Mouse (Mus musculus) right cerebral cortex, adult 2 months (tissue): ENCODE results near the gene Ccdc146.
"Not testable (repeated sequence)": the region's sequence is repeated elsewhere in the genome, so short reads cannot be mapped to it uniquely, and the experiment has no call there.

Source experiments
- DNase-seq, 2 experiments: peaks; one replicate each; pipeline ENCODE4 v3.0.0; 2021 to 2022; ENCODE audit warnings: low spot score in 2 of 2

Ccdc146 gene

GRCm38 (mm10) chr5:21331656-21332055 is 92.8 kb downstream of the Ccdc146 start:
- no peak for DNase-seq

DNA sequence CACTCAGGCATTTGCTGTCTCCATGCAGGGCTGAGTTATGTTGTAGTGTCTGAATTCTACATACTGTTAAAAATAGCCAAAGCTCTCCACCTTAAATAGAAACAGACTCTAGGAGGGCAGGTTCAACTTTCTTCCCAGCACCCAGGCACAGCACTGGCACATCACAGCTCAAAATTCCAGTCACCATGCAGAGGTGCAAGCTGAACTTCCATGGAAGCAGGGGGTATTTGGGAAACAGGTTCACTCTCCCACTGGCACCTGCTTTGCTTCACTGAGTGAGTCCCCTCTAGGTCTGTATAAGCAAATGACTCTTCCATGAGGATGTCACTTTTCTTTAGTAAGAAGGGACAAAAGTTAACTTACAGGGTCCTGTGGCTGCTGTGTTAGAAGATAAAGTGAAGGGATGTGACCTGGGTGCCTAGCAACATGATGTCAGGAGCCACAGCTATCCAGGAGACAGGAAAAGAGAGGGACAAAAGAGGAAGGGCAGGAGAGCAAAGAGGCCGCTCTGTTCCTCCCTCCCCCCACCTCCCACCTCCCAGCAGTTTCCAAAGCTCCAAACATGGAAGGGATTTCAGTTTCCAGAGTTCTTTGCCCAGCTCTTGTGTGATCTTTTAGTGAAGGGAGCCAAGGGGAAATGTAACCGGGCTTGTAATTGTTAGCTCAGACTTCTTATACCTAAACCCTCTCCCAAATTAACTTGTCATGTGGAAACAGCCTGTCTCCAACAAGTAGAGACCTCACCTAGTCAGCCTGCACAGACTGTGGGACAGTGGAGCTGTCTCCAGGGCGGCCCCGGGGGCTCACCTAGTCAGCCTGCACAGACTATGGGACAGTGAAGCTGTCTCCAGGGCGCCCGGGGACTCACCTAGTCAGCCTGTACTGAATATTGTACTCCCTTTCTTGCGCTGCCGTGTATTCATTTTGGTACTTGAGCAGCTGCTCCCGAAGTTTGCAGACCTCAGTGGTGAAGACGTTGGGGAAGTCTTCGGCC is 94.5 kb downstream of the Ccdc146 start:
- DNase-seq = peak in 1 of 2 experiments; percentile 12

DNA sequence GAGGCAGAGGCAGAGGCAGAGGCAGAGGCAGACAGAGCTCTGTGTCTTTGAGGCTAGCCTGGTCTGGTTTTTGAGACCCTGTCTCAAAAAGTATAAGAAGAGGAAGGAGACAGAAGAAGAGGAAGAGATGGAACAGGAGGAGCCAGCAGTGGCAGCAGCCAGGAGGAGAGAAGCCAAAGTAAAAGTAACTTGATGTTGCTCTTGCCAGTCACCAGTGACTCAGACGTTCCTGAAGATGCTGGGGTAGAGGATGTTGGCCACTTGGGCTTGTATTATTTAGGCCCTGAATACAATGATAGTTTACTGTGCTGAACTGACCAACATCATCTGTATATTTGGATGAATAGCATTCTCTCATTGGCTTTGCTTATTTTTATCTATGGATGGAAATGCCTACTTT is 95.9 kb downstream of the Ccdc146 start:
- no peak for DNase-seq

DNA sequence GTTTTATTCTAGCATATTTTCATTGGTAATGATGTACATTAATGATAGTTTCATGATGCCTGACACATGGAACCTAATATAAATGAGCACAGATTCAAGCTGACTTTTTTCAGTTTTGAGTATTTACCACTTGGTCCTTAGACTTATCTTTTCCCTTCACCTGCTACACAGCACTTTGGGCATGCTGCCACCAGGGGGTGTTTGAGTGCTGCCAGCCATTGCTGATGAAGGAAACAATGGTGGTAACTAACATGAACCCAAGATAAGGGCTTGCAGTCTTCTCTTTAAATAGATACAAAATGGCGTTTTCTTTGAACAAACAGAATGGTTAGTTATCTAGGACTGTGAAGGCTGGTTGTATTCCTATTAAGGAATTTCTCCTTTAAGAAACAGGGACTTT is 98.0 kb downstream of the Ccdc146 start:
- DNase-seq = peak; percentile 16 to 43

DNA sequence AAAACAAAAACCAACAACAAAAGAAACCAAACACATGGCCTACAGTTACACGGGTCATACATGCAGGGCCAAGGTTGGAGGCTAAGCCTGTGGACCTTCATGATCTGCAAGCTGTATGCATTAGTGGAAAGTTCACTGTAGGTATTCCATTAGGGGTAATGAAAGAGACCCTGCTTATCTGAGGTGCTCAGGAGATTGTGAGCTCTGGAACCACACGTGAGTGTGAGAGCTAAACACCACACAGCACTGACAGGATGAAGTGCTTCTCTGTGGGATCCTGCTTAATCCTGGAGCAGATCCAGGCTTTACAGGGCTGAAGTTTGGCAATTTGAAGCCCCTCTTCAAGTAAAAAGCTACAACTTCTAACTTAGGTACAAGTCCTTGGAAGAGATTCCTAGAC is 104.3 kb downstream of the Ccdc146 start:
- DNase-seq = no peak

DNA sequence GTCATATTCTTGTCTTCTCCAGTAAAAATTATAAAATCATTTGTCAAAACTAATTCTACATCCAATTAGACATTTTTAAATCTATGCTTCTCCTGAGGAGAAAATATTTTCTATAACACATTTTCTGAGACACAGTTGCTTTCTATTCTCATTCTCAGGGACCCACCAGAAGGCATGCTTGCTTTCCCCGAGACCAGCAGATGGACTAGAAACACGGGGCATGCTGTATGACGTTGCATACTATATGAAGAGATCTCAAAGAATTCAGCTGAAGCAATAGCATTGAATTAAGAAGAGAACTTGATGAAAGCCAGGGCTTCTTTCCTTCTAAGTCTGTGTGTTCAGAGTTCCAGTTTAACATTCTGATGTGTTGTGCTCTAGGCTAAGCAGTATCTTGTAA is 109.8 kb downstream of the Ccdc146 start:
- DNase-seq = no peak

DNA sequence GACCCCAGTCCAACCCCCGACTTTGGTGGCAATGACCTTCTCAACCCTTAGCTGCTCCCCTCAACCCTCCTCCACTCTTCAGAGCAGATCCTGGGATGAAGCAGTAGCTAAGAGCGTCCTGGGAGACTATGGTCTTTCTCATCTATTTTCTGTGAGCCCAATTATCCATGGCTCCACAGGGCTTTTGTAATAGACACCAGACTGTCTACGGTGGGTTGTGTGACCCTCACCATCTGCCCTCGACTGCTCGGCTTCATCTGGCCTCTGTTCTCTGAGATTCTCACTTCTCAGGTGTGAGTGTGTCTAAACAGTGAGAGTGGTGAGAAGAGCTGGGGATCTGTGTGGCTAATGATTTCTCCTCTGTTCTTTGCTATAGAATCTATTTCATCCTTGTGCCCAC is 117.3 kb downstream of the Ccdc146 start:
- DNase-seq = no peak

GRCm38 (mm10) chr5:21301011-21301410 is 123.5 kb downstream of the Ccdc146 start:
- DNase-seq = no peak

DNA sequence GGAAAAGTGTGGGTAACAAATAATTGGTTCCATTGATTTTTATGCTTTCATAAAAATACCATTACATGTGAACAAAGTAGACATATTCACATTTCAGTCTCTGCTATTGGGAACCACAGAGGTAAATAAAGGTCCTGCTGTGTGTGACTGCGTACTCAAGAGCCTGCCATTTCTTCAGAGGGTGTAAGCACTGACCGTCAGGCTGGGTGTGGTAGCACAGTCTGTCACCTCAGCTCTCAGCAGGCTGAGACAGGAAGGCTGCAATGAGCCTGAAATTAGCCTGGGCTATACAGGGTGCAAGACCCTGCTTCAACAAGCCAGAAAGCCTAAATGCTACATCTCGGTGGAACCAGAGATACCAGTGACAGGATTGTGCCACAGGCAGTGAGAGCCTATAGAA is 124.4 kb downstream of the Ccdc146 start:
- no peak for DNase-seq

GRCm38 (mm10) chr5:21299076-21299755 is 125.3 kb downstream of the Ccdc146 start:
- DNase-seq = peak in 1 of 2 experiments; percentile 4

DNA sequence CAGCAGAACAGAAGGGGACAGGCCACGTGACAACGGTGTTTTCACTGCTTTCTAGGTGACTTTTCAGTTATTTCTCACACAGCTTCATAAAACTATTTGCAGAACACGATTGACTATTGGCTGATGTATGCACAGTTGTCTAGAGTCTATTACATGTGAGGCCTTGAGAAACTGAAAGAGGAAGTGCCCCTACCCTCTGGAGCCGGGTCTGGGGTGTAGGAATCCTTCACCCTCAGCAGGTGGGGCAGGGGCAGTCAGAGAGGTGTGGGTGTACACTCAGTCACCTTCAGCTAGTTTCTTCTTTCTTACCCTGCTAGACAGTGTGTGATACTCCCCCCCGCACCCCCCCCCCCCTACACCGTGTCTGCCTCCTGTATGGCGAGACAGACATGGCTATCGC is 128.8 kb downstream of the Ccdc146 start:
- DNase-seq = no peak

DNA sequence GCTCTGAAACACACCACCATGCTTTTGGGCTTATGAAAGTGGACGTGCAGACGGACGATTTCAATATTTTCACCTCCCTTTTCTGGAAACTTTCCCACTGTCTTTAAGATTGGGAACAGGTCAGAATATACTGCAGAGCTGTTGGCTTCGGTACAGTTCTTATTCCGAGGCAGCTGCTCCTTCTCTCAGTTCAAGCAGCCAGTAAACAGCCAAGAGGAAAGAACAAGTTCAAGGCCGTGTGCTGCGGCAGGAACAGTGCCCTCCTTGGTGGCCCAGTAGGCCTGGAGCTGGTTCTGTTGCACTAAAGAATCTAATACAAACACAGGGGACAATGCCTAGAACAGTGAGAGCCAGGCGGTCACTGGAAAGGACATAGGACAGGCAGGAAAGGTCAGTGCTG is 133.9 kb downstream of the Ccdc146 start:
- no peak for DNase-seq

DNA sequence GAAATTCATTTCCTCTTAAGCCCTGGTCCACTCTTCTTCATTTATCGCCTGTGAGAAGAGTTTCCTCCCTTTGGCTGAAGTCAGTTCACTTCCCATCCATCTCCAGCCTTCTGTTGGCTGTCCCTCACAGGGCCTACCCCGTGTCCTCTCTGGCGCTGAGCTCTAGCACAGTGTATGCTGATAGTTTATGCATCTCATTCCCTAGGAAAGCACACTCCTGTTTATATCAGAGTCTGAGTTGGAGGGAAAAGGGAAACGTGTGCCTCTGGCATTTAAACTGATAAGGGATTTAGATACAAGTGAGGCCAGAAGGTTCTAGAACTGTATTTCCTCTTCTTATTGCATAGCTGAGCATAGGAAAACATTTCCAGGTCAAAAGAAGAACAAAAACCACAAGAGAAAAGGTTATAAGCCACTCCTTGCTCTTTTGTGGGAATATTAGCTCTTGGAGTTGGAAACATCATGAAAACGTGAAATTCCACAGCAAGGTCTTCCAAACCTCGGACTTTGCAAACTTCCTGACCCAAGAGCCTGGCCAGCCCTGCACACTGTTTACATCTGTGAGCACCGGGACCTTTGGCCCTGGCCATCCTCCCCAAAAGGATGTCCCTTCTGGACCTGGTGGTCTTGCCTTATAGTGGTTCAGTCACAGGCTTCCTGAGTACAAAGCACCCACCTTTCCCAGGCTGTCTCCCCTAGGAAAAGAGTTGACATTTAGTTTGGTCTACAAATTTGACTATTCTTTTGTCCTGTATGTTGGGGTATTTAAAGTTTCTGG is 135.6 kb downstream of the Ccdc146 start:
- DNase-seq = no peak

GRCm38 (mm10) chr5:21283356-21284062 is 141.0 kb downstream of the Ccdc146 start:
- DNase-seq = no peak

- not testable (repeated sequence) for DNase-seq
Observed at GRCm38 (mm10) chr5:21277685-21278084, 146.8 kb downstream of the Ccdc146 start.

DNA sequence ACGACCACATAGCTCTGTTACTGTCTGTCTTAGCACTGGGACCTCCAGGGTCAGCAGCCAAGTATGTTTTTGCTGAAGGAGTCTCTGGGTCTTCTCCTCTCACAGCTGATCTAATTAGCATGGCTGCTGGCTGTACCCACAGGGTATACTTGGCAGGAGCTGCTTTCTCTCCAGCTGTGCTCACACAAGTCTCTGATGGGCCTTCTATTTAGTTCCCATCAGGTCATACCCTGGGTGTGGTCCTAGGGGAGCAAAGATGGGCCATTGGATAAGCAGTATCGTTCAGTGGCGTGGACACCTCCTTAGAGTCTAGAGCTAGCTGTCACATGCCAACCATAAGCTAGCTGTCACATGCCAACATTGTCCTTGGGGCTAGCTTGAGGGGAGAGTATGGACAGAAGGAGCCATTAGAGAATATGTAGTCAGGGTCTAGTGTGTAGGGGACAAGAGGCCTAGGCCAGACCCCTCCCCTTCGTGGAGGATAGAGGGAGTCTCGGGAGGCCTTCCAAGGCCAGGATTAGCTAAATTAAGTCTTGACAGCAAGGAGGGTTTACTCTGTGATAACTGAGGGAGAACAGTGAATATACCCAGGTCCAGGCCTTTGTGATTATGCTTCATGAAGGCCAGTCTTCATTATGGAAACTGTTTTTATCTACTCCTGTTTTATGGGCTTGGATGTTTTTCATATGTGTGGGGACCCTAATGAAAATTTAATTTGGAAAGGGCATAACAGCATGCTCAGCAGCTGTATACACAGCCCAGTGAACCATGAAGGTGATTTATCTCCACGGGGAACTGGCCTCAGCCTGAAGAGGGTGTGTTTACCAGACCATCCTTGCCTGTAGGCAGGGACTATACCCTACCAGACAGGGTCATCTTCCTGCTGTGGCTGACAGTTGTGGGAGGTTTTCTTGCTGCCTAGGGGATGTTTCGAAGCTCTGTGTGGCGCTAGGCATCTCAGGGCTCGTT is 152.8 kb downstream of the Ccdc146 start:
- no peak for DNase-seq

- no peak for DNase-seq
Observed at GRCm38 (mm10) chr5:21270756-21271155, 153.7 kb downstream of the Ccdc146 start.

GRCm38 (mm10) chr5:21269446-21269845 is 155.0 kb downstream of the Ccdc146 start:
- no peak for DNase-seq

DNA sequence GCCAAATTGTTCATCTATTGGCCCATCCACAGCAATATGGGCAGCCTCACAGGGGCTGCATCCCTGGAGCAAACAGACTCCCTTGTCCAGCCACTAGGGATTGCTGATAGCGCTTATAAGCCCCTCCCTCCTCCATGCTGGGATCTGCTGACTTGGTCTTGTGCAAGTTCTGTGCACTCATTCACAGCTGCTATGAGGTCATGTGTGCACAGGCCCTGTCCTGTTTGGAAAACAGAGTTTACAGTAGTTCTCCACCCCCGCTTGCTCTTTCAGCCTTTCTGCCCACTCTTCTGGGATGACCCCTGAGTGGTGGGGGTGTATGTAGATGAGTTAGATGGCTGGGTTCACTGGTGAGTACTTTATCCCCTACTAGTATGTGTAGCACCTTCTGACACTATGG is 157.4 kb downstream of the Ccdc146 start:
- no peak for DNase-seq

DNA sequence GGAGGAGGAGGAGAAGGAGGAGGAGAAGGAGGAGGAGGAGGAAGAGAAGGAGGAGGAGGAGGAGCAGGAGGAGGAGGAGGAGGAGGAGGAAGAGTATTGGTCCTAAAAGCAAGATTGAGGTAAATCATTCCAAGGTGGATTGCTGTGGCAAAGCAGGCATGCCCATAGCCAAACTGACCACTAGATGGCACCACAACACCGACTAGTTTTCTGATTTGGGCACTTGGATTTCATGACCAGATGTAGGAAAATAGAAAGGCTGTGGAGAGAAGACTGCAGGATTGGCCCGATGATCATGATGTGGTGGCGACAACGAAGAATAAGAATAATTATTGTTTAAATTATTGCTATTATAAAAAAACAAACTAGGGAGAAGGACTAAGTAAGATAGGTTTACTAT is 159.4 kb downstream of the Ccdc146 start:
- peak; percentile 91 to 94 for DNase-seq
